Mouse (Mus musculus) testis, adult 2 months (tissue): ENCODE data around the gene Spink2. TPM values are rescaled to one million over a fixed set of nuclear protein-coding genes. Genes with fewer than 3 reads are reported as not detected.

Source experiments
- H3K27ac ChIP-seq: fragments of 200-500 bp; 2 replicates; pipeline ENCODE4 v1.5.1; 2012; ENCODE audit warnings: low read depth, low read length; ENCODE audit not compliant: control insufficient read depth, insufficient read depth
- H3K27me3 ChIP-seq: fragments of 200-500 bp; 2 replicates; pipeline ENCODE4 v1.6.1; 2012; ENCODE audit warnings: mild to moderate bottlenecking, low read length, moderate library complexity; ENCODE audit not compliant: control insufficient read depth, insufficient read depth
- H3K36me3 ChIP-seq: fragments of 200-500 bp; 2 replicates; pipeline ENCODE4 v1.6.1; 2012; ENCODE audit warnings: mild to moderate bottlenecking, low read length; ENCODE audit not compliant: control insufficient read depth, insufficient read depth
- H3K4me1 ChIP-seq: fragments of 200-500 bp; 2 replicates; pipeline ENCODE4 v1.6.1; 2012; ENCODE audit warnings: low read length; ENCODE audit not compliant: control insufficient read depth, insufficient read depth
- H3K4me3 ChIP-seq: fragments of 200-500 bp; 2 replicates; pipeline ENCODE4 v1.5.1; 2012; ENCODE audit warnings: low read depth, mild to moderate bottlenecking, low read length, moderate library complexity, mixed read lengths; ENCODE audit not compliant: control insufficient read depth
- CTCF ChIP-seq: fragments of 200-500 bp; IDR thresholded peaks from 2 replicates; pipeline ENCODE4 v1.5.1; 2012; ENCODE audit warnings: low read depth, mild to moderate bottlenecking, inconsistent platforms, low read length, moderate library complexity; ENCODE audit not compliant: control insufficient read depth, insufficient read depth, insufficient replicate concordance
- POLR2A ChIP-seq: fragments of 200-500 bp; IDR thresholded peaks from 2 replicates; pipeline ENCODE4 v1.6.1; 2012; ENCODE audit warnings: low read depth, mild to moderate bottlenecking, inconsistent platforms, low read length, moderate library complexity; ENCODE audit not compliant: control insufficient read depth
- polyA plus RNA-seq: library from polyadenylated mRNA; depleted of rRNA; stranded (reverse); fragments of >200 nt; gene quantifications from 2 replicates; pipeline ENCODE4 v1.2.3, GENCODE M21; 2012

Gene Spink2
- polyA plus RNA-seq, 1 experiment = 1,967 TPM

DNA sequence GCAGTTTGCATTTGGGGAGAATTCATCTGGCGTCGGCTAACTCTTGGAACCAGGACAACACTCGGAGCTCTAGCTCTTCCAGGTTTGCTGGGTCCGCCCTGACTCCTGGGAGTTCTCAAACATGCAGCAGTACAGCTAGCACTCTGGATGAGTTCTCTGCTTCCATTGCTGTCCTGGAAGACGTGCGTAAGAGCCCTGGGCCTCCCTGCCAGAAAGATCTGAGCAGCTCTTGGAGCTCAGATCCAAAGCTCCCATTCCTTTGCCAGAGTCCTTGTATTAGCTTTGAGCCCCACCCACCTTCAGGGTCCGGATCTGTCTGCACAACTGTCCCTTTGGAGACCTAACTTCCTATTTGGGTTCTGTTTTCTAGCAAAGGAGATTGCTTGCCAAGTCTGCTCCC, 29.8 kb downstream of the Spink2 start:
- H3K4me1 ChIP-seq = no peaks in the 10 kb centered on the region
- TF ChIP-seq POLR2A (no peak), CTCF (no peak)
- no peaks in the 10 kb centered on the region for H3K36me3 ChIP-seq
- H3K27me3 ChIP-seq = no peaks in the 10 kb centered on the region
- no peak overlapping the region for H3K27ac ChIP-seq
- H3K4me3 ChIP-seq = no peak overlapping the region

GRCm38 (mm10) chr5:77178976-77179375, 32.3 kb downstream of the Spink2 start:
- Histone ChIP-seq H3K36me3 (no peaks in the 10 kb centered on the region), H3K4me1 (no peaks in the 10 kb centered on the region), H3K4me3 (no peak overlapping the region), H3K27me3 (no peaks in the 10 kb centered on the region), H3K27ac (no peak overlapping the region)
- no peak for TF ChIP-seq CTCF
- no peak for TF ChIP-seq POLR2A

- no peaks in the 10 kb centered on the region for H3K4me1 ChIP-seq
- TF ChIP-seq CTCF (no peak), POLR2A (no peak)
- H3K27ac ChIP-seq = no peak overlapping the region
- H3K27me3 ChIP-seq = no peaks in the 10 kb centered on the region
- no peaks in the 10 kb centered on the region for H3K36me3 ChIP-seq
- H3K4me3 ChIP-seq = no peak overlapping the region
Measured at GRCm38 (mm10) chr5:77178008-77178407, 33.3 kb downstream of the Spink2 start.

- H3K4me1 ChIP-seq = no peaks in the 10 kb centered on the region
- no peak overlapping the region for H3K4me3 ChIP-seq
- H3K27ac ChIP-seq = no peak overlapping the region
- H3K36me3 ChIP-seq = no peaks in the 10 kb centered on the region
- TF ChIP-seq CTCF (no peak), POLR2A (no peak)
- H3K27me3 ChIP-seq = no peaks in the 10 kb centered on the region
Measured at GRCm38 (mm10) chr5:77174779-77175178, 36.5 kb downstream of the Spink2 start.

DNA sequence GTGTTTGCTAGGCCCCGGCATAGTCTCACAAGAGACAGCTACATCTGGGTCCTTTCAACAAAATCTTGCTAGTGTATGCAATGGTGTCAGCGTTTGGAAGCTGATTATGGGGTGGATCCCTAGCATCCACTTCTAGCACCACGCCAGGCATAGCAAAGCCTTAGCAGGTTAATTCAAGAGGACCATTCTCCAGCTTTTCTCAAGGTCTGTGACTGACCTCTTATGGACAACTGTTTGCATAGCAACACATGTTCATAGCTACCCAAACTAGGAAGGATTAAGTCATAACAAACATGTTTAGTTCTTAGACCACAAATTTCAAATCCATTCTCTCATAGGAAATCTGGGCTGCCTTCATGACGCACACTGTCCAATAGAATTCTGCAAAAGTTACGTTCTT, 40.7 kb downstream of the Spink2 start:
- H3K4me3 ChIP-seq = no peak overlapping the region
- no peaks in the 10 kb centered on the region for H3K36me3 ChIP-seq
- H3K4me1 ChIP-seq = peaks cover 3% of the 10 kb centered on the region; the same call in 1 of the 2 replicates
- TF ChIP-seq CTCF (no peak), POLR2A (no peak)
- no peaks in the 10 kb centered on the region for H3K27me3 ChIP-seq
- no peak overlapping the region for H3K27ac ChIP-seq

DNA sequence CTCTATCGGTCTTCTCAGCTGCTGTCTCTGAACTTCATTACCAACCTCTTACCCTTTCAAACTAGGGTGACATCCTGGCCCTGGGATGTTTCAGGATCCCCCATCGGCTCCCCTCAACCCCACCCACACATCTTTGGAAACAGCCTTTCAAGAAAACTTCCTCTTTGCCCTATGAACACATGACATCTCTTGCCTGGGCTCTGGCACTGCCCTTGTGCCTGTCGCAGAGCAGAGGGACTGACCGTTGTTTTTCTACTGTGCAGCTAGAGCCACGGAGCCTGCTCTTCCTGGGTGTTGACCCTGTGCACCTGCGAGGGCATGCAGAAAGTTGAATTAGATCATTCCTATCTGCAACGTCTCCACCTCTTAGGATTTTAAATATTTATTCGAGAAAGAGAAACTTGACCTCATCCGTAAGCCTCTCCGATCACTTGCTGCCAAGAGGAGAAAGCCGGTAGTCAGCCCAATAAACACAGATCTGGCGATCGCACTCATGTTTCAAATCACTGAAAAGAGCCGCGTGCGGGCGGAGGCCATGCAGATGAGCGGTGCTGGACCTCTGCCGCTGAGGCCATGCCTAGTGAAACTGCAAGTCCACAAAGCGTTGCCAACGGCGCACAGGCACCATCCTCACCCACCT, 43.8 kb downstream of the Spink2 start:
- Histone ChIP-seq H3K27me3 (no peaks in the 10 kb centered on the region), H3K4me3 (no peak overlapping the region), H3K36me3 (no peaks in the 10 kb centered on the region), H3K27ac (no peak overlapping the region), H3K4me1 (peaks cover 7% of the 10 kb centered on the region)
- TF ChIP-seq CTCF (no peak), POLR2A (no peak)

GRCm38 (mm10) chr5:77165703-77166625, 45.3 kb downstream of the Spink2 start:
- Histone ChIP-seq H3K36me3 (no peaks in the 10 kb centered on the region), H3K4me1 (peaks cover 7% of the 10 kb centered on the region), H3K27ac (peak overlapping the region; percentile 68), H3K27me3 (no peaks in the 10 kb centered on the region), H3K4me3 (no peak overlapping the region)
- no peak for TF ChIP-seq CTCF
- TF ChIP-seq POLR2A = no peak
